Mouse (Mus musculus) embryo, embryonic 10 days (tissue): Measurements from ENCODE around the gene Zfp84.

Experiments
- DNase-seq: peaks from one replicate; pipeline ENCODE4 v3.0.0-alpha.2; 2015; ENCODE audit warnings: low spot score

The Zfp84 gene

GRCm38 (mm10) chr7:29818619-29819254, 50.4 kb downstream of the Zfp84 start:
- peak; percentile 93 for DNase-seq

- DNase-seq, result no peak
Observed at GRCm38 (mm10) chr7:29828001-29828400, 59.6 kb downstream of the Zfp84 start.
